Mouse (Mus musculus) embryonic facial prominence, embryonic 10.5 days (tissue): ENCODE measurements around the gene Slc39a7. TPM values are rescaled to one million over a fixed set of nuclear protein-coding genes. Genes with fewer than 3 reads are reported as not detected.

ENCODE experiments used
- DNase-seq: peaks from one replicate; pipeline ENCODE4 v3.0.0-alpha.2; 2017; ENCODE audit warnings: low spot score
- H3K27ac ChIP-seq: fragments of 300-500 bp; sonication (generic); replicated peaks from 2 replicates; pipeline ENCODE4 v1.5.1; 2016; ENCODE audit warnings: mild to moderate bottlenecking
- H3K27me3 ChIP-seq: fragments of 300-500 bp; sonication (generic); replicated peaks from 2 replicates; pipeline ENCODE4 v1.6.1; 2016; ENCODE audit warnings: low read depth, mild to moderate bottlenecking; ENCODE audit not compliant: poor library complexity, severe bottlenecking
- H3K36me3 ChIP-seq: fragments of 300-500 bp; sonication (generic); replicated peaks from 2 replicates; pipeline ENCODE4 v1.6.1; 2016; ENCODE audit warnings: mild to moderate bottlenecking, moderate library complexity
- H3K4me1 ChIP-seq: fragments of 300-500 bp; sonication (generic); 2 replicates; pipeline ENCODE4 v1.6.1; 2016
- H3K4me3 ChIP-seq: fragments of 300-500 bp; sonication (generic); 2 replicates; pipeline ENCODE4 v1.5.1; 2016; ENCODE audit warnings: mild to moderate bottlenecking, moderate library complexity
- H3K9me3 ChIP-seq: fragments of 300-500 bp; sonication (generic); 2 replicates; pipeline ENCODE4 v1.6.1; 2016; ENCODE audit warnings: mild to moderate bottlenecking
- WGBS: fragments of 180-500 bp; shearing (Covaris S2); methylation state at CpG from one replicate; pipeline ENCODE4 v1.1.7; 2016; 5-methylcytosine and 5-hydroxymethylcytosine counted together
- polyA plus RNA-seq: library from polyadenylated mRNA; unstranded; fragments of >200 nt; fragmentation: Nextera tagmentation; extraction: Ambion mirVana; gene quantifications from 2 replicates; pipeline ENCODE4 v1.2.1, GENCODE M21; 2016

The Slc39a7 gene
- polyA plus RNA-seq = 167 and 177 TPM in 2 replicates

DNA sequence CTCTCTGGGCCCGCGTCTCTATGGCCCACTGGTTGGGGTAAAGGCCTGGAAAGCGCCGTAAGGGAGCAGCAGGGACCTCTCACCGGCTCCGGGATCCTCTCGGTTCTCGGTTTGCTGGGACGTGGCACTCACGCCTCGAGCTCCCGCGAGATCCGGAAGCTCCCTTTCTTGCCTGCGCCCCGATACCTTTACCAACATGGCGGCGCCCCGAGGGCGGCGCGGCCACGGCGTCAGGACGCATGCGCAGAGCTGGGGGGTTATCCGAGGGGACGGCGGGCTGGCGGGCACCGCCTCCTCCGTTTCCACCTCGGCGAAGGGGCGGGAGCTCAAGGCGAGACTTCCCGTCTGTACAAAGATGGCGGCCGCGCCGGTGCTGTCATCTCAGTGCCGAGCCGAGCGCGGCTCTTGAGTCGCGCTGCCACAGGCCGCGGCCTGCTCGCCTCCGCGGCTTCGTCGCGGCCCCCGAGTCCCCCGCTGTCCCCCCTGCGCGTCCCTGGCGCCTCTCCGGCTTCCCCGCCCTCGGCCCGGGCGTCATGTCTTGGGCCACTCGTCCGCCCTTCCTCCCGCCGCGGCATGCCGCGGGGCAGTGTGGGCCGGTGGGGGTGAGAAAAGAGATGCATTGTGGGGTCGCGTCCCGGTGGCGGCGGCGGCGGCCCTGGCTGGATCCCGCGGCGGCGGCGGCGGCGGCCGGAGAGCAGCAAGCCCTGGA lies at the start of gene Slc39a7, which contains the start of gene Rxrb:
TSS of gene Slc39a7 (minus strand) at position 218 of the 709 bp plus-strand sequence.
TSS of gene Rxrb (plus strand) at position 348 of the 709 bp plus-strand sequence.
- H3K27me3 ChIP-seq = no peaks in the 10 kb centered on the region
- no peaks in the 10 kb centered on the region for H3K9me3 ChIP-seq
- peaks cover 65% of the 10 kb centered on the region for H3K4me1 ChIP-seq
- H3K27ac ChIP-seq = peak within 1 kb of the TSS; percentile 98
- H3K36me3 ChIP-seq = peaks cover 64% of the 10 kb centered on the region
- DNase-seq = peak; percentile 99
- peak within 1 kb of the TSS; percentile 96 for H3K4me3 ChIP-seq
- under 1% methylated on average over 88 of the region's 88 CpGs for WGBS

DNA sequence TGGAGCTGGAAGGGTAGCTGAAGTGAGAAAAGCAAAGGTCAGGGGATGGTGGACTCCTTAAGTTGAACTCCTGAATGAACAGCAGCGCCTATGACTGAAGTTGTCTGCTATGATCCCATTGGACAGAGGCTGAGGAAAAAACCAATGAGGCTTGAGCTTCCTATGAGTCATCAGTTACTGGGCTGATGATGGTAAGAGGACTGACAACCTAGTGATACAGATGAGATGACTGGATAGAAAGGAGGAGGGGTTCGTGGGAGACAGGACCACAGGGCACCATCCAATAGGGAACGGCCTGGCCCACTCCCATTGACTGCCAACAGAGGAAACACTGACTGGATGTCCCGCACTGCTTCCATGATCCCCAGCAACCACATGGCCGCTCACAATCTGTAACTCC lies 48.1 kb upstream of the Slc39a7 start:
- Histone ChIP-seq H3K4me1 (peaks cover 11% of the 10 kb centered on the region), H3K36me3 (no peaks in the 10 kb centered on the region), H3K9me3 (no peaks in the 10 kb centered on the region), H3K27ac (no peak overlapping the region), H3K4me3 (no peak overlapping the region), H3K27me3 (peaks cover 28% of the 10 kb centered on the region)
- WGBS = 21% methylated on average over 5 of the region's 5 CpGs
- DNase-seq = peak; percentile 33

DNA sequence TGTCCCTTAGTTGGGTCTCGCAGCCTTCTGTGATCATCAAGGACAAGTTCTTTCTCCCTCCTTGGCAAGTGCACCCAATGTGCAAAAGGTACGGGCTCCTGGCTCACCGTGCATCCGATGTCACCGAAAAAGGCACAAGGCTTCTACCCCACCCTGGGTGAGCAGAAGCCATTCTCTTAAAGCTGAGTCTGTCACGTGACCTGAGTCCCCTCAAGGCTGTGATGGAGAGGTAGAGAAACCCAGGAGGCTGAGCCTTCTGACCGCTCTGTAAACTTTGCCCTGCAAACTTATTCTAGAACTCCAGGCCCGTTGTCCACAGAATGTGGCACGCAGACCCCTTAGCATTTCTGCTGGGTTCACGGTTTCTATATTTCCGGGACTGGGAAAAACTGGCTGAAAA lies 47.5 kb upstream of the Slc39a7 start:
- H3K4me3 ChIP-seq = no peak overlapping the region
- no peaks in the 10 kb centered on the region for H3K9me3 ChIP-seq
- no peak overlapping the region for H3K27ac ChIP-seq
- H3K36me3 ChIP-seq = no peaks in the 10 kb centered on the region
- DNase-seq = no peak
- peaks cover 11% of the 10 kb centered on the region for H3K4me1 ChIP-seq
- WGBS = 89% methylated on average over 11 of the region's 11 CpGs
- peaks cover 23% of the 10 kb centered on the region for H3K27me3 ChIP-seq

DNA sequence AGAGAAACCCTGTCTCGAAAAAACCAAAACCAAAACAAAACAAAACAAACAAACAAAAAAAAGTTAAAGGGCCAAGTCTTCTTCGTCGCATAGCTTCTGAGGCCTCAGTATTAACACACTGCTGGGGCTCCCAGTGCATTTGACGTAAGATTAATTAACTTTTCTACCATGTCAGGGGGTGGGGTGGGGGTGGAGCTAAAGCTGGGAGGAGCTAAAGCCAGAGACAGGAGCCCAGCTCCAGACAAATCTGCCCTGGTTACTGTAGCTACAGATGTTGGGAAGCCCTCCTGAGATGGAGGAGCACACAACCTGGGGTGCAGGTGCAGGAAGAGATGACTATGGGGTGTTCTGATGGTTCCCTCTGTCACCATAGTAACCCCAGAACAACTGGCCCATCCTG lies 46.7 kb upstream of the Slc39a7 start:
- no peak for DNase-seq
- 70% methylated on average over 4 of the region's 4 CpGs for WGBS
- Histone ChIP-seq H3K4me3 (no peak overlapping the region), H3K4me1 (peaks cover 8% of the 10 kb centered on the region), H3K9me3 (no peaks in the 10 kb centered on the region), H3K27me3 (peaks cover 22% of the 10 kb centered on the region), H3K27ac (no peak overlapping the region), H3K36me3 (no peaks in the 10 kb centered on the region)

DNA sequence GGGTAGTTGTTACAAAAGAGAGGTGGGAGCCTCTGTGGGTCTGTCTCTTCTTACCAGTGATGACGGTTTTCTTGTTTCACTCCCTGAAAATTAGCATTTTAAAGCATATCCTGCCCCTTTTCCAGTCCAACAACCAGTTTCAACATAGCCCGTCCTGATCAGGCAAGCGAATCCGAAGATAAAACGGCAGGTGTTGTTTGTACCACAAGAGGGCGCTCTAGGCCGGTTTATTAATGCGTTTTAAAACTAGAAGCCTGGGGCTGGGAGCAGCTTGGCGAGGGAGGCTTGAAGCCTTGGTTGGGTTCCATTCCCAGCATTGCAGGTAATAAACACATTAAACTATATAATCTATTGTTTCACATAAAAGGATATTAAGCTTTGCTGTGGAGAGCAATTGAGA lies 46.1 kb upstream of the Slc39a7 start:
- Histone ChIP-seq H3K27ac (no peak overlapping the region), H3K4me3 (no peak overlapping the region), H3K27me3 (peaks cover 22% of the 10 kb centered on the region), H3K9me3 (no peaks in the 10 kb centered on the region), H3K4me1 (0 out of 2 replicates have a peak, but pooled peaks cover 2% of the 10 kb centered on the region), H3K36me3 (no peaks in the 10 kb centered on the region)
- 2% methylated on average over 9 of the region's 9 CpGs for WGBS
- DNase-seq = peak; percentile 81

DNA sequence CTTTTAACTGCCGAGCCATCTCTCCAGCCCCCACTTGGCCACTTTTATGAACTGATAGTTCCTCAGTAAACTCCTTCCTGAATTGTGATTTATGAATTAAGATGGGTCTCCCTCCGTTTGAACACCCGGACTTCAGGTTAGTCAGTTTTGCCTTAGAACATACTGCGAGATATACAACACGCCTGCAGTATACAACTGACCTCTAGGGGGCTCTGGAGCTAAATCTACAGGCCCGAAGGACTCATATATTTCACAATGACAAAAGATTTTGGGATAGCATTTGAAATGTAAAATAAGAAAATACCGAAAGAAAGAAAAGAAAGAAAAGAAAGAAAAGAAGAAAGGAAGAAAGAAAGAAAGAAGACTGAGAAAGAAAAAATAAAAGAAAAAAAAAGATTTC lies 43.8 kb upstream of the Slc39a7 start:
- DNase-seq = peak; percentile 62
- Histone ChIP-seq H3K27ac (no peak overlapping the region), H3K9me3 (no peaks in the 10 kb centered on the region), H3K27me3 (peaks cover 22% of the 10 kb centered on the region), H3K4me3 (no peak overlapping the region), H3K4me1 (0 out of 2 replicates have a peak, but pooled peaks cover 2% of the 10 kb centered on the region), H3K36me3 (no peaks in the 10 kb centered on the region)
- 40% methylated on average over 7 of the region's 7 CpGs for WGBS

DNA sequence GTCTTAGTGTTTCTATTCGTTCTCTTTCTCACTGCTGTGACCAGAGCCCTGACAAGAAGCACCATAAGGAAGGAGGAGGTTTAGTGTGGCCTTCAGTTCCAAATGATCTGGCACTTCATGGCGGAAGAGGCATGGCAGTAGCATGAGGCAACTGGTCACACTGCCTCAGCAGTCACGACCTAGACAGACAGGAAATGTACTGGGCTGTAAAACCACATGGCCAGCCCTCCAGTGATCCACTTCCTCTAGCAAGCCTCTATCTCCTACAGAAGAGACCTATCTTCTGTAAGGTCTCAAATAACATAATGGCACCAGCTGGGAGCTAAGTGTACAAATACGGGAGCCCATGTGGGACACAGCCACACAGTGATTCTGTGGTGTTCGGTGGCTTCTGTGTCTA lies 40.6 kb upstream of the Slc39a7 start:
- no peak for DNase-seq
- H3K4me1 ChIP-seq = 0 out of 2 replicates have a peak, but pooled peaks cover 2% of the 10 kb centered on the region
- H3K4me3 ChIP-seq = no peak overlapping the region
- no peaks in the 10 kb centered on the region for H3K36me3 ChIP-seq
- no peak overlapping the region for H3K27ac ChIP-seq
- 73% methylated on average over 5 of the region's 5 CpGs for WGBS
- H3K9me3 ChIP-seq = no peaks in the 10 kb centered on the region
- peaks cover 17% of the 10 kb centered on the region for H3K27me3 ChIP-seq

DNA sequence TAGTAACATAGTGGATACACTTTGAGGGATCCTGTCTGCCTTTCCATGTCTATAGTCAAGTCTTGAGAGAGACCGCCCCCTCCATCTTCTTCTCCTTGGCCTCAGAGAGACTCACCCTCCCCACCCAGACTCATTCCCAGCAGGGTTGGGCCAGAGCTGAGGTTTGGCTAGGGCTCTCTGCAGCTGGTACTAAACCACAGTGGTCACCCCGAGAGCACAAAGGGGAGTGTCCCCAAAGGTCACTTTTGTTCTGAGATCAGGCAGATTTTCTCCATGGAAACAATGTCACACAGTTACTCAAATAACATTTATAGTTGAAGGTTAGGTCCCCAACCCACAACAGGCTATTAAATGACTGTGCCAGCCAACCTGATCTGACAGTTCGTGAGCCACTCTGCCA lies 37.4 kb upstream of the Slc39a7 start:
- no peak overlapping the region for H3K4me3 ChIP-seq
- no peaks in the 10 kb centered on the region for H3K36me3 ChIP-seq
- no peak overlapping the region for H3K27ac ChIP-seq
- WGBS = 64% methylated on average over 3 of the region's 3 CpGs
- H3K9me3 ChIP-seq = no peaks in the 10 kb centered on the region
- no peaks in the 10 kb centered on the region for H3K27me3 ChIP-seq
- no peaks in the 10 kb centered on the region for H3K4me1 ChIP-seq
- no peak for DNase-seq

DNA sequence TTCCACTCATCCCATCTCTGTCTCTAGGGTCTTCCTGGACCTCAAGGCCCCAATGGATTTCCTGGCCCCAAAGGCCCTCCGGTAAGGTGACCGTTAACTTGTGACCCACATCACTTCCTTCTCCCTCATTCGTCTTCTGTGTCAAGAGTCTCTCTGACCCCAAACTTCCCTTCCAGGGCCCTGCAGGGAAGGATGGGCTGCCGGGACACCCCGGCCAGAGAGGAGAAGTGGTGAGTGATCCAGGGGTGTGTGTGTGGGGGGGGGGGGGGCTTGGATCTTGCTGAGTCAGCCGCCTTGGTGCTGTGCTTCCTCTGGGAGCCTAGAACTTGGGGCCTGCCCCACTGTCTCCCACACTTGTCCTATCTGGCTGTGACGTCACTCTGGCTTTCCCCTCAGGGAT lies 25.7 kb upstream of the Slc39a7 start:
- no peak for DNase-seq
- Histone ChIP-seq H3K36me3 (no peaks in the 10 kb centered on the region; the same call in 1 of the 2 replicates), H3K4me3 (no peak overlapping the region), H3K27me3 (no peaks in the 10 kb centered on the region), H3K27ac (no peak overlapping the region), H3K4me1 (peaks cover 19% of the 10 kb centered on the region; the same call in 1 of the 2 replicates), H3K9me3 (no peaks in the 10 kb centered on the region)
- WGBS = 80% methylated on average over 7 of the region's 7 CpGs

DNA sequence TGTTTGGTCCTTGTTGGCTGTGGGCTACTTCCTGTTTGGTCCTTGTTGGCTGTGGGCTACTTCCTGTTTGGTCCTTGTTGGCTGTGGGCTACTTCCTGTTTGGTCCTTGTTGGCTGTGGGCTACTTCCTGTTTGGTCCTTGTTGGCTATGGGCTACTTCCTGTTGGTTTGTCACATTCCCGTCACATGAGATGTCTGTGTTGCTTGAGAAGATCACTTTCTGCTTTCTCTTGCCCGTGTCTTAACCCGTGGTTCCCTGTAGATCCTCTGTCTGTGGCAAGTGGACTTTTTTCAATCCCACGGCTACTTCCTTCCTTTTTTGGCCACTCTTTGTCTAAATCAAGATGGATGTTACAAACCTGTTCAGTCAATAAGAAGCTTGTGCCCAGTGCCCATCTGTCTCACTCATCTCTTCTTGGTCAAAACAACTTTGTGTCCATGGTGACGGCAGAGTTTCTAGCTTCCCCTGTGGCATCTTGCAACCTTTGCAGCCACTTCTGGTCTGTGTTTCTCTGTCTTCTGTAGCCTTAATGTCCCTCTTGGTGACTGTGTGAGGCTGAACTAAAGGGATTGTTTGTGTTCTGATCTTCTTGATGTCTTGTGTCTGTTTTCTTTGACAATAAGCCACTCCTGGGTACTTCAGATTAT lies 16.0 kb upstream of the Slc39a7 start:
- DNase-seq = no peak
- H3K4me3 ChIP-seq = no peak overlapping the region
- no peak overlapping the region for H3K27ac ChIP-seq
- H3K4me1 ChIP-seq = peaks cover 2% of the 10 kb centered on the region; the same call in 1 of the 2 replicates
- H3K27me3 ChIP-seq = peaks cover 3% of the 10 kb centered on the region; the same call in 1 of the 2 replicates
- peaks cover 4% of the 10 kb centered on the region; the same call in 1 of the 2 replicates for H3K36me3 ChIP-seq
- peaks cover 11% of the 10 kb centered on the region for H3K9me3 ChIP-seq
- WGBS = 94% methylated on average over 5 of the region's 5 CpGs

DNA sequence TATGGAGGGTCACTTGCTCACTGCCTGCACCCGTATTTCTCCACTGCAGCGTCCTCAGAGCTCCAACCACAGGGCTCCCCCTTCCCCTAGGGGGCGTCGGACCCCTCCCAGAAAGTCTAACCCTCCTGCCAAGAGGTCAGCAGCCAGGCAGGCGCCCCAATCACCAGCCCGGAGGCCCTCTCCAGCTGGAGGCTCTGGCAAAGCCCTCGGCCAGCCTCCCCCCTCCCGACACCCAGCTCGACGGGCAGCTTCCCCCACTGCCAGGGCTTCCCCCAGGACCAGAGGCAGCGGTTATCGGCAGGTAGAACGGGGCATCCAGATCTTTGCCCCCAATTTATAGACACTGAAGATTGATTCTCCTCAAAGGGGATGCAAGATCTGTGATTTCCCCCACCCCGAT lies 14.5 kb upstream of the Slc39a7 start:
- peaks cover 10% of the 10 kb centered on the region for H3K4me1 ChIP-seq
- H3K27me3 ChIP-seq = peaks cover 18% of the 10 kb centered on the region
- WGBS = 82% methylated on average over 14 of the region's 14 CpGs
- peaks cover 4% of the 10 kb centered on the region; the same call in 1 of the 2 replicates for H3K36me3 ChIP-seq
- H3K4me3 ChIP-seq = no peak overlapping the region
- no peak overlapping the region for H3K27ac ChIP-seq
- peaks cover 11% of the 10 kb centered on the region for H3K9me3 ChIP-seq
- DNase-seq = no peak

DNA sequence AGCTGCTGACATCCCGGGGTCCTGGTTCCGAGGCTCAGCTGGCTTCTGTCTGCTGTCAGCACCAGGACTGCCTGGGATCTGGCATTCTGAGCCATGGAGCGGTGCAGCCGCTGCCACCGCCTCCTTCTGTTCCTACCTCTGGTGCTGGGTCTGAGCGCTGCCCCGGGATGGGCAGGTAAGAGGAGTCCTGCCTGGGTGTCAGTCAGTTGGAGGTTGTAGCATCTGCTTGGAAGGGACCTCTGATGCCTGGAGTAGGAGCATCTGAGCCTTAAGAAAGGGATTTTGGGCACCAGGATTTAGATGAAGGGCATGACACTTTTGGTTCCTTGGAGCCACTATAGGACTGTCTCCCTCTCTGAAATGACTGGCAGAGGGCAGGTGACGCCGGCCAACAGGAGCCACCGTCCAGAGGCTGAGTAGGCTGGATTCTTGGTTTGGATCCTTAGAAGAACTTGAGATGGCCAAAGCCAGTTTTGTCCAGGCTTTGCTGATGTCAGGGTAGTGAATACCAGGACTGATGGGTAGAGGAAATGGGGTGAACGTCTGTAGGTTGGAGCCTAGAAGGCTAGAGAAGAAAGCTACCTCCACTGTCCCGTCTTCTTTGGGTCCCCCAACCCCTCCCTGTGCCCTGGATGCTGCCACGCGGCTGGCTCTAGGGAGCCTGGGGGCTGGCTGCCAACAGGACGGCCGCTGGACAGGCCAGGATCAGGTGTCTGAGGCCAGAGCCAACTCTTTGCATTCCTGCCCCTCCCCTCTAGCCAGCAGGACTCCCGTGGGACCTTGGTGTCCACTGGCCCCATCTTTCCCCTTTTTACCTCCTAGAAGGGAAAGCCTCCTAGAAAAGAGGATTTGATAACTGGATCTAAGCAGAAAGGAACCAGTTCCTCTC lies 8.3 kb upstream of the Slc39a7 start:
- 29% methylated on average over 17 of the region's 17 CpGs for WGBS
- Histone ChIP-seq H3K36me3 (peaks cover 38% of the 10 kb centered on the region), H3K4me3 (peak overlapping the region; percentile 46), H3K27ac (peak overlapping the region; percentile 32; the same call in 1 of the 2 replicates), H3K27me3 (peaks cover 47% of the 10 kb centered on the region), H3K9me3 (no peaks in the 10 kb centered on the region), H3K4me1 (peaks cover 44% of the 10 kb centered on the region)
- DNase-seq = peak; percentile 43
